Mouse (Mus musculus) cerebellum, postnatal 14 days (tissue): ENCODE results near the gene Snx3.
A peak's percentile ranks its signal among the peaks of the same experiment; 100 is the strongest.

Source experiments
- DNase-seq, 2 experiments: peaks; one replicate each; pipeline ENCODE4 v3.0.0; 2021; ENCODE audit warnings: mixed read lengths in 2 of 2

Gene Snx3

GRCm38 (mm10) chr10:42579475-42580130 is 77.8 kb downstream of the Snx3 start:
- no peak for DNase-seq

- no peak for DNase-seq
Observed at GRCm38 (mm10) chr10:42580131-42580950, 78.5 kb downstream of the Snx3 start.

- DNase-seq = no peak
Observed at GRCm38 (mm10) chr10:42580951-42581277, 79.1 kb downstream of the Snx3 start.

- peak in 1 of 2 experiments; percentile 35 for DNase-seq
Observed at GRCm38 (mm10) chr10:42581694-42582565, 80.1 kb downstream of the Snx3 start.

- DNase-seq = peak in 1 of 2 experiments; percentile 22
Observed at GRCm38 (mm10) chr10:42582566-42583110, 80.8 kb downstream of the Snx3 start.

- DNase-seq = peak; percentile 28 to 37
Observed at GRCm38 (mm10) chr10:42583157-42583872, 81.5 kb downstream of the Snx3 start, which contains the start of the genes Nr2e1 and Ostm1. Gene Nr2e1, minus strand, starts transcription at chr10:42583632. Gene Ostm1, plus strand, starts transcription at chr10:42583822.

- no peak for DNase-seq
Observed at GRCm38 (mm10) chr10:42583902-42584435, 82.1 kb downstream of the Snx3 start.

GRCm38 (mm10) chr10:42584436-42584983 is 82.7 kb downstream of the Snx3 start:
- no peak for DNase-seq
